Mouse (Mus musculus) Muller cell, postnatal 12 days (primary cell): ENCODE measurements around the gene Wfdc12.

Source experiments
- DNase-seq: peaks from one replicate; pipeline ENCODE4 v3.0.0-alpha.2; 2015; ENCODE audit errors: inconsistent ontology term

Gene Wfdc12

GRCm38 (mm10) chr2:164177831-164178230 is 12.6 kb downstream of the Wfdc12 start:
- no peak for DNase-seq

- DNase-seq: no peak
Measured at GRCm38 (mm10) chr2:164175850-164176249, 14.6 kb downstream of the Wfdc12 start.

DNA sequence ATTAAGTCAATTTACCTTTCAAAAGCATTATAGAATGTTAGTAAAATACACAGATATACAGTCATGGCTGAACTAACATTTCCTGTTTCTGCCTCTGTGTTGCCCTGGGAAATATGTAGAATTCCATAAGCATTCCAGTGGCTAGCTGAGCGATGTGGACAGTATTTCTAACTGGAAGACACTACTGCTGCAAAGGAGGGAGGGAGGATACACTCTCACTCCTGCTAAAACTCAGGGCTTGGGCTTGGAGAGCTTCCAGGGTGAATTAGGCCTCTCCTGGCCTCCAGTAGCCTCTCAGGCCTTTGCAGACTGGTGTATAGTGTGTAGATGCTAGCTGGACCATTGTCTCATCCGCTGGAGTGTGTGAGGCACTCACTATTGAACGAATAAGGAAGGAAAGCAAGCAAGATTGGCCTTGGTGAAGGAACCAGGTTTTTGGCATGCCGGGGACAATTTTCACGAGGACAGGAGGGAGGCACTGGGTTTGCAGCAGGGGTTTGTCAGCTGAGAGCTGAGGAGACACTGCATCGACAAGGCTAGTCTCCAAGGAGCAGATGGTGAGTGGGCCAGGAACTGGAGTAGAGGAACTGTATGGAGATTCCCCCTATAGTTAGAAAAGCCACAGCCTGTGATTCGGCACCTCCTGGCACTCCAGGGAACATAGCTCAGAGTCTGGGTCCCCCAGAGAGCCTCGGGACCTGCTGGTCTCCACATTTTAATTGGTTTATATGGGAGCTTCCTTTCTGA is 15.6 kb downstream of the Wfdc12 start:
- peak; percentile 62 for DNase-seq

- DNase-seq: no peak
Measured at GRCm38 (mm10) chr2:164173394-164173793, 17.0 kb downstream of the Wfdc12 start.

- no peak for DNase-seq
Measured at GRCm38 (mm10) chr2:164170902-164171301, 19.5 kb downstream of the Wfdc12 start, which contains the start of gene Kcns1. Gene Kcns1 (minus strand): TSS chr2:164171113.

DNA sequence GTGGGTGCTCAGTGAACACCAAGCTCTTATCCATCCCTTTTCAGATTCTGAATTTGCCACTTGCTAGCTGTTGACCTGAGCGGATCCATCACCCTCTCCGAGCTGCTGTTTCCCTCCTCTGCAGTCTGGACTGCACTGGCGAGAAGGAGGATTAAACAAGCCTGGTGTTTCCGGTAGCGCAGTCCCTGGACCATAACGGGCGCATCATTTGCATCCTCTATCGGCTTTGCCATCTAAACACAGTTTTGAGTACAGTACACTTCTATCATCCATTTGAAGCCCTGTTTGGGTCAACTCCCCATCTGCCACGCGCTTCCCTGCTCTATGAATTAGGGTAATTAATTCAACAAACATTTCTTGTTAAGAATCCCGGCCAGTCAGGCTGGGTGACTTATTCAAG is 20.1 kb downstream of the Wfdc12 start:
- no peak for DNase-seq

- no peak for DNase-seq
Measured at GRCm38 (mm10) chr2:164168571-164168946, 21.8 kb downstream of the Wfdc12 start.

DNA sequence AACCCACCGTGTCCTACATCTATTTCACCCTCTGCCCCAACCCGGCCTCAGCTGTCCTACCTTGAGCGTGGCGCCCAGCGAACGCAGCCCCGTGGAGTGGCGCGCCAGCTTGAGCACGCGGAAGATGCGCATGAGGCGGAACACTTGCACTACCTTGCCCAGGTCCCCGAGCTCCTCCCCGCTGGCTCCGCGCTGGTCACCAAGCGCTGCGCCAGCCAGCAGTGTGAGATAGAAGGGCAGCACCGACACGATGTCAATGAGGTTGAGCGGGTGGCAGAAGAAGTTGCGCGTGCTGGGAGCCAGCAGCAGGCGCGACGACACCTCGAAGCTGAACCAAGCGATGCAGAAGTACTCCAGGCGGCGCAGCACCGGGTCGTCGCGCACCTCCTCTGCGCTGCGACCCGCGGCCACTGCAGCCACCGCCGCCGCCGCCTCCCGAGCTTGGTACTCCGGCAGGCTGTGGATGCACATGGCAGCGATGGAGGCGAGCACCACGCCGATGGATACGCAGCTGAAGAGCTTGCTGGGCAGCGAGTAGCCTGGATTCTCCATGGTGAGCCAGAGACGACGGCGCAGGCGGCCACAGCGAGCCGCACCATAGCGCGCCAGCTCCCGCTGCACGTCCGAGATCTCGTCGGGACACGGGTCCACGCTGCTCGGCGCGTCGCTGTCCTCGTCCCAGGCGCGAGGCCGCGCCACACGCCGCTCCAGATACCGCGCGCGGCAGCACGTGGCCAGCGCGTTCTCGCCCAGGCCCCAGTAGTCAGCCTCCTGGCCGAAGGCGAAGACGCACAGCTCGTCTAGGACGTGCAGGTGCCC is 22.4 kb downstream of the Wfdc12 start:
- DNase-seq: no peak

DNA sequence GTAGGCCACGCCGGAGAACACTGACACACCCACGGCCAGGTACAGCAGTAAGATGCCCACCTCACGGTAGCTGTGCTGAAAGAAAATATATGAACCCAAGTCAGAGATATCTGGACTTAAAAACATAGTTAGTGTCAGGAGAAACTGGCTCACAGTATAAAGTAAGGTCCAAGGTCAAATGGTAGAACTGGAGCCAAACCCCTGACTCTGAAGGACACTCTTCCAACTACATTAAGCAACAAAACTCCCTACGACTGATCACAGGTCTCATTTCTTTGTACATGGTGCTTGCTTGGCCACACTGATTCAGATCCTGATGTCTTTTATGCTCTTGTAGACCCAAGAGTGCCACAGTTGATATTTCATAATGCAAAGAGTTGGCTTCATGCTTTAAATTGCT is 25.5 kb downstream of the Wfdc12 start:
- no peak for DNase-seq

GRCm38 (mm10) chr2:164161515-164162055 is 28.8 kb downstream of the Wfdc12 start:
- DNase-seq: no peak

- peak; percentile 57 for DNase-seq
Measured at GRCm38 (mm10) chr2:164158838-164159237, 31.6 kb downstream of the Wfdc12 start.

DNA sequence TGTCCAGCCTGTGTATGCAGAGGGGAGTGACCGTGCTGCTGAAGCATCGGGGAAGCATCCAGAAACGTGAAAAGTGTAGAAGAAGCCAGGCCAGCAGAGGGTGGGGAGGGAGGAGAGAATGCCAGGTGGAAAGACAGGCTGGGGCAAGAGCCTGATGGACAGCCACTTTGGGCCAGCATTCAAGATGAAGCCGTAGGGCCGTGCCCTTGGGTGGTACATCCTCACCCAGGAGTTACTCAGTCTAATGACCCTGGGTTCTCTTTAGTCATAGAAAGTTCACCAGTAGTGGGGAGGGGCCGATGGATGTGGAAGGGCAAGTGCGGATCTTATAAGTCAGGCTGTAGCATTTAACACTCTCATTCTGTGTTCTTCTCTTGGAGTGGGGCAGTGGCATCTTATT is 34.2 kb downstream of the Wfdc12 start:
- no peak for DNase-seq

- no peak for DNase-seq
Measured at GRCm38 (mm10) chr2:164154007-164154406, 36.4 kb downstream of the Wfdc12 start.

DNA sequence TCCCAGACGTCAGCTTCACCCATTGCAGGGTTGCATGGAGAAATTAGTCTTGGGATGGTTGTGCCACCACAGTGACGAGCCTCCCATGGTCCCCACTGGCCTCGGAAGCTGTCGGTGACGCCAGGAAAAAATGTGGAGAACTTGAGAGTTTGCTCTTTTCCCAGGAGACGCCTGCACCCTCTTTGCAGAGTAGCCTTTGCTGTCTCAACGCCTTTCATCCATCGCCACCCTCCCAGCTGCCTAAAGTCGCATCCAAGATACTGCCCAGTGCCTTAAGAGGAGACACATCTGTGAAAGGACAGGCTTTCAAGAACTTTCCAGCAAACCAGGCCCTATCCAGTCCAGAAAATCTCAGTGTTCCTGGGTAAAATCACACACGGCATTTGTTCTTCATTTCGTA is 38.1 kb downstream of the Wfdc12 start:
- DNase-seq: no peak

GRCm38 (mm10) chr2:164150086-164150760 is 40.2 kb downstream of the Wfdc12 start:
- DNase-seq: peak; percentile 60

DNA sequence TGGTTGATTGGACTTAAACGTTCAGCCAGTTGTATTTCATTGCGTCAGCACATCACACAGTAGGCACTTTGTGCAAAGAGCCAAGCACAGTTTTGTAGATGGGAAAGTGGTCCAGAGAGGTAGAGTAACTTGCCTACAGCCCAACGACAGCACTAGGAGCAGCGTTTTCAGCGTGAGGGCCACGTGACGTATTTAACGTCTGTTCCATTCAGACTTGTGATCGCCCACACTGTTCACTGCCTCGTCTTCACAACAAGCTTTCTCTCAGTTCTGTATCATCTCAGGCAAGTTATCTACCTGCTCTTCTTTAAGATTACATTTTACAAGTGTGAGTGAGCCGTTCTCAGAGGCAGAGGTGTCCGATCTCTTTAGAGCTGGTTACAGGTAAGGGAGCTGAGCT is 43.9 kb downstream of the Wfdc12 start:
- no peak for DNase-seq

DNA sequence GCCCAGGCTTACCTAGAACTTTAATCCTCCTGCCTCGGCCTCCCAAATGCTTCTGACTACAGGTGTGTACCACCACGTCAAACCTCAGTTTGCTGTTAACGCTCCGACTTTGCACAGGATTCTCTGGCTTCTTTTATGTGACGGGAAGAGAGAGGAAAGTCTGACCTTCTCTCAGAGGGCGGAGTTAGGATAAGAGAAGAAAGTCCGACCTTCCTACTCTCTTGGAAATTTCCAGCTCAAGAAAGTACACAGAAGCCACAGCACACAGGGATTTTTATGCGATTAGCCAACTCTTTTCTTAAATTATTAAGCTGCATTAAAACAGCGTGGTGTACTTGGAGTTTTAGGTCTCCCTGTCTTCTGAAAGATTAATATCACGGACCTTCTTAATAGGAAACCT is 45.9 kb downstream of the Wfdc12 start:
- no peak for DNase-seq

GRCm38 (mm10) chr2:164144025-164144424 is 46.4 kb downstream of the Wfdc12 start:
- DNase-seq: no peak

GRCm38 (mm10) chr2:164142021-164142420 is 48.4 kb downstream of the Wfdc12 start:
- DNase-seq: peak; percentile 69
